Mouse (Mus musculus) liver, embryonic 12.5 days (tissue): ENCODE measurements around the gene Meox1. TPM values are rescaled to one million over a fixed set of nuclear protein-coding genes. Genes with fewer than 3 reads are reported as not detected.

Experiments
- ATAC-seq: fragments of 200-750 bp; cut with Nextera tagmentation; 2 replicates; pipeline ENCODE4 v1.8.0; 2017; ENCODE audit warnings: moderate number of reproducible peaks, mild to moderate bottlenecking, moderate library complexity
- H3K27ac ChIP-seq: fragments of 300-500 bp; sonication (generic); 2 replicates; pipeline ENCODE4 v1.5.1; 2016; ENCODE audit warnings: mild to moderate bottlenecking
- H3K27me3 ChIP-seq: fragments of 300-500 bp; sonication (generic); replicated peaks from 2 replicates; pipeline ENCODE4 v1.6.1; 2016; ENCODE audit warnings: mild to moderate bottlenecking, moderate library complexity
- H3K36me3 ChIP-seq: fragments of 300-500 bp; sonication (generic); 2 replicates; pipeline ENCODE4 v1.6.1; 2016; ENCODE audit warnings: mild to moderate bottlenecking, moderate library complexity
- H3K4me1 ChIP-seq: fragments of 300-500 bp; sonication (generic); 2 replicates; pipeline ENCODE4 v1.6.1; 2016
- H3K4me2 ChIP-seq: fragments of 300-500 bp; sonication (generic); 2 replicates; pipeline ENCODE4 v1.6.1; 2016; ENCODE audit warnings: mild to moderate bottlenecking, moderate library complexity
- H3K4me3 ChIP-seq: fragments of 300-500 bp; sonication (generic); 2 replicates; pipeline ENCODE4 v1.5.1; 2016; ENCODE audit warnings: mild to moderate bottlenecking, moderate library complexity
- H3K9ac ChIP-seq: fragments of 300-500 bp; sonication (generic); 2 replicates; pipeline ENCODE4 v1.6.1; 2016; ENCODE audit warnings: mild to moderate bottlenecking, moderate library complexity
- H3K9me3 ChIP-seq: fragments of 300-500 bp; sonication (generic); replicated peaks from 2 replicates; pipeline ENCODE4 v1.6.1; 2016; ENCODE audit warnings: mild to moderate bottlenecking, moderate library complexity
- WGBS: fragments of 180-500 bp; shearing (Covaris S2); methylation state at CpG from one replicate; pipeline ENCODE4 v1.1.7; 2016; ENCODE audit not compliant: insufficient replicate concordance; 5-methylcytosine and 5-hydroxymethylcytosine counted together
- polyA plus RNA-seq: library from polyadenylated mRNA; unstranded; fragments of >200 nt; fragmentation: Nextera tagmentation; extraction: Ambion mirVana; gene quantifications from 2 replicates; pipeline ENCODE4 v1.2.1, GENCODE M21; 2016

Meox1 gene
- polyA plus RNA-seq, result 0.72 and 1.3 TPM in 2 replicates

DNA sequence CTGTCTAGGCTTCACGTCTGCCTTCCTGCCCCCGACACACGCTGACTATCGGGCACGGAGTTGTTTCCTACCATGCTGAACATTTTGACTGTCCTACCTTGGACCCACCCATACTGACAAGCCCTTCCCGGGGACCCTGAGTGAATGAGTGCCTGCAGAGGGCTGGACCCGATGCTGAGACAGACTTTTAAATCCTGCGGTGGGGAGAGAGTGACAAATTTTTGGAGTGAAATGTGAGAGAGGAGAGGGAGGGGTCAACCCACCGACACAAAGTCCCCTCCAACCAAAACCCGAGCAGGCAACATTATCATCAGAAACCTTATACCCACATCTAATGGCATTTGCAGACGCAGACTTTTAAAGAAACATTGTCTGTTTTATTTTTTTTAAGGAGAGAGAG lies at the start of gene Meox1:
TSS of gene Meox1 (minus strand) at position 171 of the 400 bp plus-strand sequence.
- no peak for ATAC-seq
- WGBS, result 26% methylated on average over 11 of the region's 11 CpGs
- H3K36me3 ChIP-seq, result no peaks in the 10 kb centered on the region
- H3K9me3 ChIP-seq, result no peaks in the 10 kb centered on the region
- H3K4me3 ChIP-seq, result no peak within 1 kb of the TSS
- peaks cover 80% of the 10 kb centered on the region for H3K27me3 ChIP-seq
- no peak within 1 kb of the TSS for H3K27ac ChIP-seq
- no peaks in the 10 kb centered on the region; the same call in 1 of the 2 replicates for H3K4me1 ChIP-seq
- H3K4me2 ChIP-seq, result no peak within 1 kb of the TSS
- no peak within 1 kb of the TSS for H3K9ac ChIP-seq

DNA sequence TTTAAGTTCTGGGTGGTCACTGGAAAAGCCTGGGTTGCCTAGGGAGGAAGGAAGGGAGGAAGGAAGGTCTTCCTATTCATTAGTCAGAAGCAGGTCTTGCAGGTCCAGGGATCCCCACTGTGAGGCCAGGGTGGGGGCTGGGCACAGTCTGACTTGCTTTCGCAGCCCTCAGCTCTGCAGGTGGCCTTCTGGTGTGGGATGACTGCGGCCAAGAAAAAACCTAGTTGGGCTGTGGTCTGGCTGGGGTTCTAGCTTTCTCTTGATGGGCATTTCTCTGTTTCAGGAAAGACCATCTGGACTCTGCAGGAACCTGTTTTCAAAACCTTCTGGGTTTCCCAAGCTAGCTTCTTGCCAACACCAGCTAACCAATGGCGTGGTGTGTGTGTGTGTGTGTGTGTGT lies 48.9 kb upstream of the Meox1 start:
- no peaks in the 10 kb centered on the region for H3K36me3 ChIP-seq
- no peak overlapping the region for H3K4me2 ChIP-seq
- no peaks in the 10 kb centered on the region for H3K9me3 ChIP-seq
- no peak overlapping the region for H3K4me3 ChIP-seq
- peaks cover 21% of the 10 kb centered on the region for H3K27me3 ChIP-seq
- WGBS, result 40% methylated on average over 3 of the region's 3 CpGs
- no peaks in the 10 kb centered on the region for H3K4me1 ChIP-seq
- no peak overlapping the region for H3K27ac ChIP-seq
- no peak overlapping the region for H3K9ac ChIP-seq
- no peak for ATAC-seq

DNA sequence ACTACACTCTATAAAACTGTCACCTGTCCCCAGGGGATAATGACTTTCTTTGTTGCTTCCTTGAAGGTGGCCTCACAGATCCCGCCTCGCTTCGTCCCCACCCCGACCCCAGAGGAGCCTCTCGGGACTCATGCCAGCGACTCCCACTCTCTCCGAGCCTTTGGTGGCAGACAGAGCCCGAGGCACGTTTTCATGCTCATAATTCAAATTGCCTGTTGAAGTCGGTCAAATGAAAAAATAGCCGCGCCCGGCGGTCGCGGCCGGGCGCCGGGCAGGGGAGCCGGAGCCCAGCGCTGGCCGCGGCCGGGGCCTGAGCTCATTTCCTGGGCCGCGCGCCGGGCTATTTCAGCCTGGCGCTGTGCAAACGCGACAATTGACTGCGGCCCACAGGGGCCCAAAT lies 42.9 kb upstream of the Meox1 start:
- no peak for ATAC-seq
- Histone ChIP-seq H3K9ac (peak overlapping the region; percentile 54; the same call in 1 of the 2 replicates), H3K27ac (no peak overlapping the region), H3K36me3 (no peaks in the 10 kb centered on the region), H3K4me1 (peaks cover 11% of the 10 kb centered on the region), H3K4me2 (peak overlapping the region; percentile 78), H3K27me3 (peaks cover 60% of the 10 kb centered on the region), H3K4me3 (peak overlapping the region; percentile 51), H3K9me3 (no peaks in the 10 kb centered on the region)
- WGBS, result under 1% methylated on average over 32 of the region's 32 CpGs

DNA sequence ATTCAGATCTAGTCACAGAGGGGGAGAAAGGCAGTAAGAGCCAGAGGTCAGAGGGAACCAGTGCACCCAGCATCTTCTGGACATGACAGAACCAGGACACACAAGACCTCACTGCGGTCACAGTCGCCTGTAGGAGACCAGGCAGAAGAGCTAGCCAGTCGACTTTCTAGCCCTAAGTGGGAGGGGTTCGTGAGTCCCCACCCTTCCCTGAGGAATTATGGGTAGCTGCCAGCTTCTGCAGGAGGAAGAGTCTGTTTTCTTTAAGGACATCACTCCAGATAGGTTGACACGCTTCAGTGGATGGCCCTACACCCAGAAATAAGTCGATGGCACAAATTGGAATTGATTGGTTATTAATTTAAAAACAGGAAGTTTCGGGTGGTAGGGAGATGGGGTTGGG lies 42.2 kb upstream of the Meox1 start:
- Histone ChIP-seq H3K4me1 (peaks cover 11% of the 10 kb centered on the region), H3K4me2 (peak overlapping the region; percentile 78), H3K9me3 (no peaks in the 10 kb centered on the region), H3K4me3 (peak overlapping the region; percentile 51), H3K27me3 (peaks cover 60% of the 10 kb centered on the region), H3K36me3 (no peaks in the 10 kb centered on the region), H3K27ac (no peak overlapping the region), H3K9ac (no peak overlapping the region)
- WGBS, result 26% methylated on average over 7 of the region's 7 CpGs
- no peak for ATAC-seq

DNA sequence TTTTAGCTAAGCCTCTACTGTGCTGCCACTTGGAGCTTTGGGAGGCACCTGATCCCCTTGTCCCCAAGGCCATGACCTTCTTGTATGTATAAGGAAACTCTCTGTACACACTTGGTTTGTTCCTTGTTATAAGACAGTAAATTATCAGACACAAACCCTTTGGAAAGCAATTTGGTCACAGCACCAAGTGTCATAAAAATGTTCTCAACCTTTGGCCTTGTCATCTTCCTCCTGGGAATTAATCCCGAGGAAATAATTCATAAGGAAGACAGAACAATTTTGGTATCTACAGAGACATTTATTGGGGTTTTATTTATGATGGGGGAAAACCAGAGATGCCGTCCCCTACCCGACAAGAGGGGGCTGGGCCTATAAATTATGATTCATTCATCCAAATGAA lies 41.6 kb upstream of the Meox1 start:
- H3K4me1 ChIP-seq, result peaks cover 11% of the 10 kb centered on the region
- no peak overlapping the region for H3K4me3 ChIP-seq
- no peak for ATAC-seq
- no peak overlapping the region for H3K27ac ChIP-seq
- H3K4me2 ChIP-seq, result no peak overlapping the region
- no peaks in the 10 kb centered on the region for H3K36me3 ChIP-seq
- WGBS, result 70% methylated on average over 3 of the region's 3 CpGs
- peaks cover 60% of the 10 kb centered on the region for H3K27me3 ChIP-seq
- H3K9ac ChIP-seq, result no peak overlapping the region
- H3K9me3 ChIP-seq, result no peaks in the 10 kb centered on the region

DNA sequence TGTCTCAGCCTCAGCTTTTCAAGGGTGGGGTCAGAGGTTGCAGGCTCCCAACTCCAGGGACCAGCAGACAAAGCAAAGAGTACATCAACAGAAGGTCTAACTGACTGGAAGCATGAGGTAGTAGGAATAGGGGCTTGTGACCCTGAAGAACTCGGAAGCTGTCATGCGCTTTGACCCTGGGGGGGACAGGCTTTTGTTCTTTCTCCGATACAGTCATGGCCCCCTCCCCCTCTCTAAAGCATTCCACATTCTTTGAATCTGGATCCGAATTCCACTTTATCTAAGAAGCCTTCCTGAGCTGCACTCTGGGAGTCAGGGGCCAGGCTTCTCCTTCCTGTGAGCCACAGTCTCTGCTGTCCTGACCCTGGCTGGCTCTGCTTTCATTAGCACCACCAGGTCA lies 37.8 kb upstream of the Meox1 start:
- H3K36me3 ChIP-seq, result no peaks in the 10 kb centered on the region
- H3K4me3 ChIP-seq, result no peak overlapping the region
- H3K4me2 ChIP-seq, result no peak overlapping the region
- H3K27me3 ChIP-seq, result peaks cover 40% of the 10 kb centered on the region
- 40% methylated on average over 4 of the region's 4 CpGs for WGBS
- no peaks in the 10 kb centered on the region for H3K9me3 ChIP-seq
- no peak for ATAC-seq
- no peak overlapping the region for H3K27ac ChIP-seq
- H3K4me1 ChIP-seq, result peaks cover 8% of the 10 kb centered on the region; the same call in 1 of the 2 replicates
- no peak overlapping the region for H3K9ac ChIP-seq

DNA sequence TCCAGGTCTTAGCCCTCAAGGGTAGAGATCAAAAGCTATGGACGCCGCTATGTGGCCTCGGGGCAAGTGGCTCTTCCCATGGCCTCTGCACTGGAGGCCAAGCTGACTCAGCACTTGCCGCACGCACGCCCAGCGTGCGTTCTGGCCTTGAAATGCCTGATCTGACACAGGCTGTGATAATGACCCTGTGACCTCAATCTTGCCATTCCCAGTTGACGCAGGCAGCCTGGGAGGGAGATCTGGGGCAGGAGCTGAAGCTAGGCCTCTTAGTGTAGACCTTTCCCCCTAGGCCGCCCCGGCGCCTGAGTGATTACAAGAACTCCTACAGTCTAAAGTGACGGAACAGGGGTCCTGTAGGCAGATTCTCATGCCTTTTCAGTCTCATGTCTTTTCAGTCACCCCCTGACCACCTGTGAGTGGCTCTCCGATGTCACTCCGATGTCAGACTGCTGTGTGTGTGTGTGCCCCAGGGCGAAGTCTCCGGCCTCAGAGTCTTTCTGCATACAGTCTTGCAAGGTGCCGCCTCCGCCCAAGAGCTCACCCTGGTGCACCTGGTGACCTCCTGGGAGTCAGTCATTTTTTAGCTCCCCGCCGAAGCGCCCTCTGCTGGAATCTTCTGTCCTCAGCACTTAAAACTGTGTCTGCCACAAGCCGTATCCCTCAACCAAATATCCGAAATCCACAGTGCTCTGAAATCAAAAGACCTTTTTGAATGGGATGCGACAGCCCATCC lies 34.0 kb upstream of the Meox1 start:
- Histone ChIP-seq H3K9me3 (no peaks in the 10 kb centered on the region), H3K4me3 (no peak overlapping the region), H3K4me2 (peak overlapping the region; percentile 11; the same call in 1 of the 2 replicates), H3K27ac (no peak overlapping the region), H3K9ac (no peak overlapping the region), H3K27me3 (peaks cover 23% of the 10 kb centered on the region; the same call in 1 of the 2 replicates), H3K4me1 (peaks cover 6% of the 10 kb centered on the region; the same call in 1 of the 2 replicates), H3K36me3 (no peaks in the 10 kb centered on the region)
- WGBS, result 34% methylated on average over 25 of the region's 25 CpGs
- ATAC-seq, result no peak

DNA sequence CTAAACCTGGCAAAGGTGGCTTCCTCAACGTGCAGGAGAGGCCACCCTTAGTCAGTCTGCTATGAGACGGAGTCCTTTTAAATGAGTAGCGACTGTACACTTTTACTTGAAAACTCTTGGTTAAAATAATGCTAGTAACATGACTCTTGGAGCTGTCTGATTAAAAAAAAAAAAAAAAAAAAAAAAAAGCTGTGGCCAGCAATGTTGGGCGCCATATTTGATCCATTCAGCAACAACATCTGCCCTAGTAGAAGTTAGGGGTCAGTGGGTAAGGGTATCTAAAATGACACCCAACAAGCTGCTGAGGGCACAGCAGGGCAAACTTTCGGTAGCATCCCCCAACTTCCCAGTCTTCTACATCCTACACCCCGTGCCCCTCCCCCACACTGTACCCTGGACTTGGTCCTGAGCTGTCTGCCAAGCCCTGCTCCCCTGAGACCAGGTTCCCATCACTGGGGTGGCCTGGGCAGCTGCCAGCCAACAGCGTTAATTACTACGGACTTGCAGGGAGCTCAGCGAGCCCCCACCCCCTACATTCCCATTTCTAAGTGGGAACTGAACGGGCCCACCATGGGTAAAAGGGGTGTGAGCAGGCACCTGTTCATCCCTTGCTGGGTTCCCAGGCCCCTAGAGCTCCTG lies 32.9 kb upstream of the Meox1 start:
- Histone ChIP-seq H3K27ac (no peak overlapping the region), H3K9me3 (no peaks in the 10 kb centered on the region), H3K9ac (no peak overlapping the region), H3K4me2 (no peak overlapping the region), H3K4me1 (peaks cover 6% of the 10 kb centered on the region; the same call in 1 of the 2 replicates), H3K4me3 (no peak overlapping the region), H3K36me3 (no peaks in the 10 kb centered on the region), H3K27me3 (peaks cover 20% of the 10 kb centered on the region)
- 64% methylated on average over 10 of the region's 10 CpGs for WGBS
- ATAC-seq, result no peak

DNA sequence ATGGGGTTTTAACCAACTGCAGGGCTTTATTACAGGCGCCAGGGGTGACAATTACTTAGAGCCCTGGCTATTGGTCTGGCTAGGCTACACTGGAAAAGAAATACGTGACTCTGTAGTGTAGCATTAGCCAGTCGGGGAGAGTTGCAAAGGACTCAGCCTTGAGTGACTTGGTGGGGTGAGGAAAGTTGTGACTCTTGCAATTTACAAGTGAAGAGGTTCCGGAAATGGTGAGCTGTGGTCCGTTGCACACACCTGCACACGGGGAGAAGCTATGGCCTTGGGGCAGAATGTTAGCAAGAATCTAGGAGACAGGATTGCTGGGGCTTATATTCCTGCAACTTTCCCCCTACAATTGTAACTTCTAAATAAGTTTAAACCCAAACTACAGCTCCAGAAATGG lies 31.5 kb upstream of the Meox1 start:
- Histone ChIP-seq H3K4me3 (no peak overlapping the region), H3K4me1 (peaks cover 6% of the 10 kb centered on the region; the same call in 1 of the 2 replicates), H3K27me3 (peaks cover 24% of the 10 kb centered on the region), H3K9me3 (no peaks in the 10 kb centered on the region), H3K9ac (no peak overlapping the region), H3K4me2 (no peak overlapping the region), H3K36me3 (no peaks in the 10 kb centered on the region), H3K27ac (no peak overlapping the region)
- ATAC-seq, result no peak
- WGBS, result 70% methylated on average over 6 of the region's 6 CpGs

DNA sequence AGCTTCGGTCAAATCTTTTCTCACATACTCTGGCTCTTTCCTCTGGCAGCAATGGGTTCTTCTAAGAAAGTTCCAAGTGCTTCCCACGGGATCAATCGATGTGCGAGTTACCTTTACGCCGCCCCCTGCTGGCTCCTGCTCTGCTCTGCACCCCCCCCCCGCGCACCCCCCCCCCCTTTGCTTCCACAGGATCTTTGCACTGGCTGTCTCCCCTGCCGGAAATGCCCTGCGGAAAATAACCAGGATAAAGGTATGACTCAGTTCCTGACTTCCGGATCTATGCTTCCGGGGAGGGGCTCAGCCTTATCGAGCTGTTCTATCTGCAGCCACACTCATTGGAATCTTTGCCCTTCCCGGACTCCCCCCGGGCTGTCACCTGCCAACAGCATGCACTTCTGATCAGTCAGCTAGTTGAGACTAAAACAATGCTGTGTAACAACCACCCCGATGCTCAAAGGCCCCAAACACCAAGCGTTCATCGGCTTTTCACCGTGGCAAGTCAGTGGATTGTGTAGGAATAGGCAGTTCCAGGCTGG lies 30.3 kb upstream of the Meox1 start:
- 44% methylated on average over 17 of the region's 19 CpGs for WGBS
- no peak overlapping the region for H3K9ac ChIP-seq

DNA sequence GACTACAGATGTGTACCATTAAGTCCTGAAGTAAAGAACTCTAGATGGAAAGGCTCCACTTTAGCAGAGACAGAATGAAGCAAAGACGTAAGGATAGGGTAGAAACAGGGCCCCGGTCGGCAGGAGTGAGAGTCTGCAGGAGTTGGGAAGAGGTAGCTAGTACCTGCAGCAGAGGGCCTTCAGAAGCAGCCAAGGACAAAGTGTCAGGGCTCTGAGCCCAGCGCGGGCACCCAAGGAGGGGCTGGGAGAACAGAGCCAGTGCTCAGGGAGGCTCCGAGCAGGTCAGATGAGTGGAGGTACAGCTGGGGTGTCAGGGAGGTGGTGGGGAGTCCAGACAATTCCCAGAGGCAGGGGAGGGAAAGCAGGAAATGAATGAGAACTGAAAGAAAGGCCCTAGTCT lies 29.8 kb upstream of the Meox1 start:
- 65% methylated on average over 6 of the region's 6 CpGs for WGBS
- no peak overlapping the region for H3K9ac ChIP-seq
- H3K4me3 ChIP-seq, result no peak overlapping the region
- H3K4me2 ChIP-seq, result no peak overlapping the region
- peaks cover 6% of the 10 kb centered on the region; the same call in 1 of the 2 replicates for H3K4me1 ChIP-seq
- peaks cover 28% of the 10 kb centered on the region for H3K27me3 ChIP-seq
- H3K9me3 ChIP-seq, result no peaks in the 10 kb centered on the region
- no peaks in the 10 kb centered on the region for H3K36me3 ChIP-seq
- H3K27ac ChIP-seq, result no peak overlapping the region
- ATAC-seq, result no peak

More for the DNA sequence above, 30.3 kb upstream of the Meox1 start:
- Histone ChIP-seq H3K4me1 (peaks cover 6% of the 10 kb centered on the region; the same call in 1 of the 2 replicates), H3K4me3 (no peak overlapping the region), H3K27me3 (peaks cover 24% of the 10 kb centered on the region), H3K4me2 (no peak overlapping the region), H3K9me3 (no peaks in the 10 kb centered on the region), H3K27ac (no peak overlapping the region), H3K36me3 (no peaks in the 10 kb centered on the region)
- ATAC-seq, result no peak

DNA sequence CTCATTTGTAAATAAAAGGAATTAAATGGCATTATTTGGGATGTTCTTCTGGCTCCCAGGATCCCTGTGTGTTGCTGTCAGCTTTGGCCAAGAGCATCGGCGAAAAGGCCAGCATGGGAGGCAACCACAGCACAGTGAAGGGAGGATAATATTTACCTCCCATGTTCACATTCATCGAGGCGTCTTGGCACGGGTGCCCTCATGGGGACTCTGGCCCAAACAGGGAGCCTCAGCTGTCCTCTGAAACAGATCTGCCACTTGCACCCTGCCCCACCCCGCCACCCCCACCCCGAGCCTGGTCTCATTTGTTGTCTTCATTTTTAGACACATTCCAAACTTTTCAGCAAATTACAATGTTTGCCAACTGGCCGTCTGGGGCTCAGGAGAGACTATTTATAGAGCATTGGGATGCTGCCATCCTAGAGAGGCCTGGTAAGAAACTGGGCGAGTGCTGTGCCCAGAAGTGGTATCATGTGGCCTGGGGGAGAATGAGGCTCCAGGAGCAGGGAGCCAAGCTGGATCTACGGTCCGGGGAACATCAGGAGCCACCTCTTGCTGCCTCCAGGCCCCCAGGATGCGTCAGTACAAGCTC lies 27.3 kb upstream of the Meox1 start:
- H3K9ac ChIP-seq, result no peak overlapping the region
- WGBS, result 76% methylated on average over 12 of the region's 12 CpGs
- H3K4me3 ChIP-seq, result no peak overlapping the region
- H3K4me1 ChIP-seq, result no peaks in the 10 kb centered on the region
- no peak overlapping the region for H3K4me2 ChIP-seq
- no peaks in the 10 kb centered on the region for H3K9me3 ChIP-seq
- H3K27me3 ChIP-seq, result peaks cover 38% of the 10 kb centered on the region
- H3K36me3 ChIP-seq, result no peaks in the 10 kb centered on the region
- ATAC-seq, result no peak
- H3K27ac ChIP-seq, result no peak overlapping the region
